Mouse (Mus musculus) CH12.LX (cell line): ENCODE results near the gene Dhx57. TPM values are rescaled to one million over a fixed set of nuclear protein-coding genes. Genes with fewer than 3 reads are reported as not detected.

ENCODE experiments used
- DNase-seq: peaks from one replicate; pipeline ENCODE4 v3.0.0-alpha.2; 2013; ENCODE audit errors: extremely low read depth
- H3K27ac ChIP-seq: 2 replicates; pipeline ENCODE4 v1.5.1; 2012; ENCODE audit warnings: low read depth, mild to moderate bottlenecking, control low read depth, moderate library complexity; ENCODE audit not compliant: insufficient read depth
- H3K27me3 ChIP-seq: replicated peaks from 2 replicates; pipeline ENCODE3; 2012; ENCODE audit warnings: inconsistent platforms
- H3K36me3 ChIP-seq, 2 experiments: replicated peaks in 1 of 2; 2 replicates each; pipeline versions ENCODE3 to v1.6.1; 2012; ENCODE audit warnings: inconsistent platforms in 1 of 2, low read length in 1 of 2, mild to moderate bottlenecking in 1 of 2, mixed read lengths in 1 of 2, moderate library complexity in 1 of 2; ENCODE audit not compliant: control insufficient read depth in 1 of 2, insufficient read depth in 1 of 2
- H3K4me1 ChIP-seq, 2 experiments: 2 replicates each; pipeline ENCODE4 v1.6.1; 2012; ENCODE audit warnings: inconsistent platforms in 1 of 2, moderate library complexity in 1 of 2; ENCODE audit not compliant: insufficient read depth in 2 of 2, control insufficient read depth in 1 of 2
- H3K4me2 ChIP-seq: 2 replicates; pipeline ENCODE4 v1.6.1; 2012; ENCODE audit warnings: low read depth, mild to moderate bottlenecking, control low read depth; ENCODE audit not compliant: poor library complexity, insufficient read depth, severe bottlenecking
- H3K4me3 ChIP-seq, 3 experiments: fragments of 150-350 bp in 1 of 3; sonication (generic) in 1 of 3; replicated peaks in 1 of 3; 2 replicates each; pipeline versions ENCODE3 to v1.5.1; 2011 to 2012; ENCODE audit warnings: low read depth in 2 of 3, low read length in 2 of 3, mild to moderate bottlenecking in 2 of 3, moderate library complexity in 2 of 3, control low read depth in 1 of 3, improper control_type of control experiment in 1 of 3, inconsistent platforms in 1 of 3, mixed read lengths in 1 of 3; ENCODE audit not compliant: poor library complexity in 1 of 3
- H3K79me2 ChIP-seq: replicated peaks from 2 replicates; pipeline ENCODE4 v1.6.1; 2012; ENCODE audit warnings: mild to moderate bottlenecking, moderate library complexity; ENCODE audit not compliant: control insufficient read depth, poor library complexity, insufficient read depth, severe bottlenecking; ENCODE audit errors: extremely low read depth
- H3K9ac ChIP-seq: 2 replicates; pipeline ENCODE4 v1.6.1; 2012; ENCODE audit warnings: low read depth, mild to moderate bottlenecking, control low read depth, moderate library complexity; ENCODE audit not compliant: insufficient read depth
- H3K9me3 ChIP-seq: replicated peaks from 2 replicates; pipeline ENCODE3; 2012; ENCODE audit warnings: low read length, inconsistent platforms, mixed read lengths
- BHLHE40 ChIP-seq: IDR thresholded peaks from 2 replicates; pipeline ENCODE4 v1.6.1; 2011; ENCODE audit warnings: mild to moderate bottlenecking, low read depth, low read length, improper control_type of control experiment
- CHD1 ChIP-seq: IDR thresholded peaks from 2 replicates; pipeline ENCODE4 v1.6.1; 2012; ENCODE audit warnings: low read depth, low read length, improper control_type of control experiment, inconsistent platforms
- JUND ChIP-seq: conservative IDR thresholded peaks from 2 replicates; pipeline ENCODE4 v1.6.1; 2011; ENCODE audit warnings: low read depth, low read length, improper control_type of control experiment
- KAT2A ChIP-seq: IDR thresholded peaks from 2 replicates; pipeline ENCODE4 v1.6.1; 2012; ENCODE audit warnings: low read length, improper control_type of control experiment, inconsistent platforms; ENCODE audit not compliant: insufficient replicate concordance
- MEF2A ChIP-seq: IDR thresholded peaks from 2 replicates; pipeline ENCODE4 v1.6.1; 2014; ENCODE audit warnings: low read depth, mild to moderate bottlenecking, inconsistent platforms, low read length, improper control_type of control experiment, borderline replicate concordance
- MYC ChIP-seq: IDR thresholded peaks from 2 replicates; pipeline ENCODE4 v1.6.1; 2011; ENCODE audit warnings: low read depth, mild to moderate bottlenecking, improper control_type of control experiment, low read length
- NELFE ChIP-seq: IDR thresholded peaks from 2 replicates; pipeline ENCODE4 v1.6.1; 2011; ENCODE audit warnings: low read depth, low read length, improper control_type of control experiment
- PAX5 ChIP-seq: IDR thresholded peaks from 2 replicates; pipeline ENCODE4 v1.6.1; 2012; ENCODE audit warnings: low read length, inconsistent platforms, mixed read lengths
- POLR2AphosphoS2 ChIP-seq: IDR thresholded peaks from 2 replicates; pipeline ENCODE4 v1.6.1; 2011; ENCODE audit warnings: low read depth, low read length, improper control_type of control experiment
- RAD21 ChIP-seq: IDR thresholded peaks from 2 replicates; pipeline ENCODE4 v1.6.1; 2011; ENCODE audit warnings: low read depth, mild to moderate bottlenecking, low read length, improper control_type of control experiment, moderate library complexity
- SMC3 ChIP-seq: IDR thresholded peaks from 2 replicates; pipeline ENCODE4 v1.6.1; 2011; ENCODE audit warnings: low read depth, low read length, improper control_type of control experiment
- TCF12 ChIP-seq: IDR thresholded peaks from 2 replicates; pipeline ENCODE4 v1.6.1; 2014; ENCODE audit warnings: low read depth, mild to moderate bottlenecking, inconsistent platforms, low read length, improper control_type of control experiment
- ZC3H11A ChIP-seq: IDR thresholded peaks from 2 replicates; pipeline ENCODE4 v1.6.1; 2012; ENCODE audit warnings: low read depth, mild to moderate bottlenecking, inconsistent platforms, low read length, improper control_type of control experiment
- ZKSCAN1 ChIP-seq: IDR thresholded peaks from 2 replicates; pipeline ENCODE4 v1.6.1; 2012; ENCODE audit warnings: low read depth, inconsistent platforms, low read length, improper control_type of control experiment, borderline replicate concordance
- ZMIZ1 ChIP-seq: IDR thresholded peaks from 2 replicates; pipeline ENCODE4 v1.6.1; 2012; ENCODE audit warnings: low read depth, mild to moderate bottlenecking, inconsistent platforms, low read length, improper control_type of control experiment
- ZNF384 ChIP-seq: IDR thresholded peaks from 2 replicates; pipeline ENCODE4 v1.6.1; 2012; ENCODE audit warnings: low read depth, low read length, improper control_type of control experiment, inconsistent platforms
- dilution Hi-C: fragments of 300-500 bp; cut with MboI; formaldehyde crosslinking; loops from 2 replicates; pipeline ENCODE4 v1.14.3; 2020; ENCODE audit warnings: low sequenced_read_pairs; ENCODE audit not compliant: extremely low pct_unique_long_range_greater_than_20kb, extremely low pct_ligation_motif_present
- in situ Hi-C: fragments of 300-500 bp; cut with MboI; formaldehyde crosslinking; loops from 3 replicates; pipeline ENCODE4 v1.14.3; 2019; ENCODE audit warnings: low sequenced_read_pairs, low pct_ligation_motif_present, low pct_unique_long_range_greater_than_20kb, mixed read lengths
- polyA plus RNA-seq: library from polyadenylated mRNA; unstranded; fragments of >175 nt; gene quantifications from 2 replicates; pipeline ENCODE4 v1.2.1, GENCODE M21; 2012; ENCODE audit warnings: low read depth; ENCODE audit not compliant: insufficient read length
- total RNA-seq, 2 experiments: library from RNA; depleted of rRNA; stranded (reverse); fragments of 300-350 nt in 1 of 2; fragments of >200 nt in 1 of 2; gene quantifications; 2 replicates each; pipeline ENCODE4 v1.2.3; 2012 to 2014

Gene Dhx57
- total and polyA plus RNA-seq, 3 experiments: 20.3 to 22.4 (median 21.7) TPM

- H3K4me2 ChIP-seq: no peak overlapping the region
- TF ChIP-seq POLR2AphosphoS2: no peak
- in situ Hi-C loops (no loop called here), dilution Hi-C loops (no loop called here)
- no peak overlapping the region for H3K27ac ChIP-seq
- no peaks in the 10 kb centered on the region for H3K9me3 ChIP-seq
- no peaks in the 10 kb centered on the region for H3K36me3 ChIP-seq
- no peaks in the 10 kb centered on the region for H3K79me2 ChIP-seq
- no peak overlapping the region for H3K9ac ChIP-seq
- no peak overlapping the region for H3K4me3 ChIP-seq
- no peak for DNase-seq
- peaks cover 7 to 27% of the 10 kb centered on the region in 2 experiments for H3K4me1 ChIP-seq
- H3K27me3 ChIP-seq: no peaks in the 10 kb centered on the region
These were observed 32.0 kb upstream of the Dhx57 start for GRCm38 (mm10) chr17:80322228-80322627.

GRCm38 (mm10) chr17:80312405-80312804 lies 22.1 kb upstream of the Dhx57 start:
- Histone ChIP-seq H3K9ac (no peak overlapping the region), H3K79me2 (no peaks in the 10 kb centered on the region), H3K9me3 (no peaks in the 10 kb centered on the region), H3K4me2 (no peak overlapping the region), H3K4me3 (no peak overlapping the region)
- no peak for TF ChIP-seq KAT2A
- no peak for TF ChIP-seq SMC3
- TF ChIP-seq ZMIZ1: no peak
- TF ChIP-seq JUND: no peak
- no peak for TF ChIP-seq RAD21
- TF ChIP-seq MEF2A: no peak
- no peak for TF ChIP-seq ZNF384
- TF ChIP-seq CHD1: no peak
- TF ChIP-seq ZKSCAN1: no peak
- no peak for TF ChIP-seq MYC
- no peak for TF ChIP-seq TCF12
- no peak for TF ChIP-seq ZC3H11A
- TF ChIP-seq PAX5: no peak
- TF ChIP-seq NELFE: no peak
- TF ChIP-seq BHLHE40: no peak
- TF ChIP-seq, all 38 proteins: peak for 0
- in situ Hi-C loops (no loop called here), dilution Hi-C loops (no loop called here)
- no peak for DNase-seq
- Histone ChIP-seq H3K27ac (no peak overlapping the region), H3K36me3 (no peaks in the 10 kb centered on the region), H3K4me1 (peaks cover 0 to 6% of the 10 kb centered on the region in 2 experiments; a peak in 2 of 4 replicates), H3K27me3 (peaks cover 2% of the 10 kb centered on the region)
